Comparison of ENCODE assay signal across 12 mouse cellular contexts in the genomic region with DNA sequence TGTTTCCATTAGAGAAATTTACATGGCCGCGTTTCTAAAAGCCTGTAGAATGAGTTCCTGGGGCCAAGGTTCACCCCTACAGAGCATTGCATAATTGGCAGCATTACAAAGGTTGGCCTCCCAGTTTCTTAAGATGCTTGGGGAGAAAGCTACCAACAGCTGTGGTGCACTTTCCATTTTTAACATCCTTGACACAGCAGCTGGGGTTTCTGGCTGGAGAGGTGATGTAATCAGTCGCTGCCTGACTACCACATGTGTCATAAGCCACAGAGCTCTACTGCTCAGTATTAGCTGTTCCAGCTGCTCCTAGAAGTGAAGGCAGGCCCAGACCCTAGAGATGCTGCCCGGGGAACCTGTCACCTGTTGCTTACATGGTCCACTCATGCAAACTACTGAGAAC. TPM values are rescaled to one million over a fixed set of nuclear protein-coding genes. Genes with fewer than 3 reads are reported as not detected.
DNase-seq lines count a peak whose midpoint lies in the region; ATAC-seq and TF ChIP-seq lines count a peak whose summit lies in the region.
"Had no signal": no experiment of that assay in that cellular context is flagged by ENCODE, and none has a peak within 500 bp of the region (broad histone marks: within the 10 kb centered on the region; RNA-seq: fewer than 3 reads in every experiment).

No protein-coding gene starts in this region.

- in situ Hi-C loops in CH12.LX (cut with MboI; ENCODE audit: low pct_ligation_motif_present, low pct_unique_long_range_greater_than_20kb, low sequenced_read_pairs): no loop called here

- H3K9me3 ChIP-seq in intestine, embryonic 15.5 days: no peaks in the 10 kb centered on the region
- no peaks in the 10 kb centered on the region for H3K9me3 ChIP-seq in intestine, postnatal 0 days (ENCODE audit: control insufficient read depth)
- no peaks in the 10 kb centered on the region for H3K9me3 ChIP-seq in CH12.LX (replicated peaks; ENCODE audit: low read length)
- no peaks in the 10 kb centered on the region for H3K9me3 ChIP-seq in lung, postnatal 0 days (ENCODE audit: low read length)
- H3K9me3 ChIP-seq in midbrain, embryonic 16.5 days (replicated peaks; ENCODE audit: control insufficient read depth, low read length, poor library complexity, severe bottlenecking): no peaks in the 10 kb centered on the region

- no peaks in the 10 kb centered on the region for H3K79me2 ChIP-seq in CH12.LX (replicated peaks; ENCODE audit: control insufficient read depth, extremely low read depth, insufficient read depth, poor library complexity, severe bottlenecking)

- no peak overlapping the region for H3K4me2 ChIP-seq in intestine, embryonic 15.5 days (replicated peaks)
- H3K4me2 ChIP-seq in intestine, postnatal 0 days (replicated peaks; ENCODE audit: low read depth): no peak overlapping the region
- no peak overlapping the region for H3K4me2 ChIP-seq in CH12.LX (ENCODE audit: insufficient read depth, low read depth, poor library complexity, severe bottlenecking)
- no peak overlapping the region for H3K4me2 ChIP-seq in lung, postnatal 0 days (replicated peaks; ENCODE audit: low read depth, low read length)
- H3K4me2 ChIP-seq in midbrain, embryonic 16.5 days (ENCODE audit: low read length): no peak overlapping the region

- no peak overlapping the region for H3K9ac ChIP-seq in intestine, embryonic 15.5 days
- H3K9ac ChIP-seq in intestine, postnatal 0 days (ENCODE audit: low read depth, low read length): no peak overlapping the region
- no peak overlapping the region for H3K9ac ChIP-seq in CH12.LX (ENCODE audit: insufficient read depth, low read depth)
- H3K9ac ChIP-seq in lung, postnatal 0 days (replicated peaks; ENCODE audit: low read depth): no peak overlapping the region
- H3K9ac ChIP-seq in midbrain, embryonic 16.5 days (ENCODE audit: low read depth, low read length): no peak overlapping the region
- H3K9ac ChIP-seq: liver, embryonic 14.5 days had no signal

- 30% methylated on average over 4 of the region's 4 CpGs for WGBS in intestine, embryonic 15.5 days
- WGBS in intestine, postnatal 0 days: 48% methylated on average over 4 of the region's 4 CpGs
- WGBS in lung, postnatal 0 days: 47% methylated on average over 4 of the region's 4 CpGs
- WGBS in midbrain, embryonic 16.5 days: 62% methylated on average over 4 of the region's 4 CpGs

- no peak overlapping the region for H3K4me3 ChIP-seq in intestine, embryonic 15.5 days (replicated peaks)
- no peak overlapping the region for H3K4me3 ChIP-seq in intestine, postnatal 0 days (ENCODE audit: low read depth, low read length)
- no peak overlapping the region for H3K4me3 ChIP-seq in CH12.LX (replicated peaks in 1 of 3; ENCODE audit: low read depth in 2 of 3, low read length in 2 of 3, poor library complexity in 1 of 3)
- H3K4me3 ChIP-seq in lung, postnatal 0 days (ENCODE audit: low read depth, low read length): no peak overlapping the region
- H3K4me3 ChIP-seq in midbrain, embryonic 16.5 days (ENCODE audit: low read depth, low read length): no peak overlapping the region

- TF ChIP-seq EP300 in CH12.LX (IDR thresholded peaks at IDR 0.05; ENCODE audit: low read length): peak; percentile 52; the same call in 1 of the 2 replicates
- TF ChIP-seq EP300 in lung, postnatal 0 days (IDR thresholded peaks at IDR 0.05): 0 out of 2 replicates have a peak, but pooled peaks have one; percentile 14

- ATAC-seq in intestine, embryonic 15.5 days: peak; percentile 66
- no peak for ATAC-seq in intestine, postnatal 0 days
- peak; percentile 92 for ATAC-seq in lung, postnatal 0 days
- ATAC-seq in midbrain, embryonic 16.5 days: no peak

- TF ChIP-seq POLR2A in CH12.LX (IDR thresholded peaks at IDR 0.05; ENCODE audit: low read depth, low read length): no peak

- H3K36me3 ChIP-seq in intestine, embryonic 15.5 days: no peaks in the 10 kb centered on the region
- no peaks in the 10 kb centered on the region for H3K36me3 ChIP-seq in intestine, postnatal 0 days (ENCODE audit: control insufficient read depth, insufficient read depth)
- no peaks in the 10 kb centered on the region for H3K36me3 ChIP-seq in CH12.LX (replicated peaks in 1 of 2; ENCODE audit: control insufficient read depth in 1 of 2, insufficient read depth in 1 of 2, low read length in 1 of 2)
- H3K36me3 ChIP-seq in lung, postnatal 0 days (ENCODE audit: insufficient read depth, low read length): no peaks in the 10 kb centered on the region
- no peaks in the 10 kb centered on the region for H3K36me3 ChIP-seq in midbrain, embryonic 16.5 days (ENCODE audit: control insufficient read depth, insufficient read depth, low read length)

- H3K27ac ChIP-seq in intestine, embryonic 15.5 days: no peak overlapping the region
- H3K27ac ChIP-seq in intestine, postnatal 0 days (ENCODE audit: low read depth, low read length): no peak overlapping the region
- no peak overlapping the region for H3K27ac ChIP-seq in CH12.LX (ENCODE audit: insufficient read depth, low read depth)
- H3K27ac ChIP-seq in lung, postnatal 0 days (ENCODE audit: low read length): no peak overlapping the region
- no peak overlapping the region for H3K27ac ChIP-seq in midbrain, embryonic 16.5 days (ENCODE audit: low read length)
- H3K27ac ChIP-seq: liver, embryonic 14.5 days had no signal

- TF ChIP-seq CTCF in intestine, postnatal 0 days (IDR thresholded peaks at IDR 0.05; ENCODE audit: low read depth): no peak
- TF ChIP-seq CTCF in CH12.LX (conservative IDR thresholded peaks at IDR 0.05 in 1 of 2, IDR thresholded peaks at IDR 0.05 in 1 of 2; ENCODE audit: low read depth in 2 of 2, low read length in 2 of 2): no peak
- TF ChIP-seq CTCF in lung, postnatal 0 days (IDR thresholded peaks at IDR 0.05): no peak

- no peak for TF ChIP-seq RAD21 in CH12.LX (IDR thresholded peaks at IDR 0.05; ENCODE audit: low read depth, low read length)

- peak; percentile 71 for DNase-seq in CH12.LX (ENCODE audit: extremely low read depth)
- DNase-seq in gastrocnemius, adult 8-10 months (ENCODE audit: low spot score in 2 of 2): peak; percentile 5 to 15
- peak; percentile 89 for DNase-seq in lung, postnatal 0 days (ENCODE audit: low spot score)
- no peak for DNase-seq in thymus, postnatal 25 days
- no peak for DNase-seq in layer of hippocampus, postnatal 10 days (ENCODE audit: low spot score in 2 of 2)
- DNase-seq: cerebellum, adult 11 months had no signal

- dilution Hi-C loops in CH12.LX (cut with MboI; ENCODE audit: extremely low pct_ligation_motif_present, extremely low pct_unique_long_range_greater_than_20kb, low sequenced_read_pairs): no loop called here

- H3K27me3 ChIP-seq in intestine, embryonic 15.5 days (replicated peaks): no peaks in the 10 kb centered on the region
- no peaks in the 10 kb centered on the region for H3K27me3 ChIP-seq in intestine, postnatal 0 days (replicated peaks; ENCODE audit: control insufficient read depth, insufficient read depth, low read length)
- H3K27me3 ChIP-seq in CH12.LX (replicated peaks): no peaks in the 10 kb centered on the region
- no peaks in the 10 kb centered on the region for H3K27me3 ChIP-seq in lung, postnatal 0 days (replicated peaks; ENCODE audit: insufficient read depth, low read length)
- no peaks in the 10 kb centered on the region for H3K27me3 ChIP-seq in midbrain, embryonic 16.5 days (ENCODE audit: control insufficient read depth, insufficient read depth, low read depth, low read length)

- H3K4me1 ChIP-seq in intestine, embryonic 15.5 days (replicated peaks): 0 out of 2 replicates have a peak, but pooled peaks cover 3% of the 10 kb centered on the region
- no peaks in the 10 kb centered on the region for H3K4me1 ChIP-seq in intestine, postnatal 0 days (replicated peaks; ENCODE audit: control insufficient read depth, insufficient read depth, low read length)
- H3K4me1 ChIP-seq in CH12.LX (ENCODE audit: control insufficient read depth in 1 of 2, insufficient read depth in 2 of 2): peaks cover 2 to 18% of the 10 kb centered on the region in 2 experiments; a peak in 2 of 4 replicates
- no peaks in the 10 kb centered on the region for H3K4me1 ChIP-seq in lung, postnatal 0 days (ENCODE audit: insufficient read depth, low read depth, low read length)
- H3K4me1 ChIP-seq in midbrain, embryonic 16.5 days (ENCODE audit: control insufficient read depth, insufficient read depth, low read length): no peaks in the 10 kb centered on the region

TF ChIP-seq in CH12.LX, 34 proteins besides CTCF, POLR2A, EP300 and RAD21:
- TF ChIP-seq IRF4 (IDR thresholded peaks at IDR 0.05; ENCODE audit: low read depth, low read length) (0 out of 2 replicates have a peak, but pooled peaks have one; percentile 60), MEF2A (IDR thresholded peaks at IDR 0.05; ENCODE audit: borderline replicate concordance, low read depth, low read length) (peak; percentile 86), ETS1 (conservative IDR thresholded peaks at IDR 0.05; ENCODE audit: low read depth, low read length) (peak; percentile 99), MAFK (IDR thresholded peaks at IDR 0.05; ENCODE audit: insufficient replicate concordance, low read length) (no peak), TCF12 (IDR thresholded peaks at IDR 0.05; ENCODE audit: low read depth, low read length) (peak; percentile 75; the same call in 1 of the 2 replicates), BHLHE40 (IDR thresholded peaks at IDR 0.05; ENCODE audit: low read depth, low read length) (peak; percentile 57; the same call in 1 of the 2 replicates), PAX5 (IDR thresholded peaks at IDR 0.05; ENCODE audit: low read length) (no peak), MAX (IDR thresholded peaks at IDR 0.05; ENCODE audit: low read length) (no peak), MYC (IDR thresholded peaks at IDR 0.05; ENCODE audit: low read depth, low read length) (peak; percentile 27; the same call in 1 of the 2 replicates)

RNA-seq across cellular contexts. Expression of a gene that starts 2.5 kb away (rescaled TPM):
- polyA plus RNA-seq in intestine, embryonic 15.5 days (2015; fragmentation: Nextera tagmentation; extraction: Ambion mirVana): 0.39 TPM in 1 of 2 replicates, not detected in the other
- 0.46 and 0.56 TPM in 2 replicates for polyA plus RNA-seq in intestine, postnatal 0 days (2015; fragmentation: Nextera tagmentation; extraction: Ambion mirVana)
- total RNA-seq in CH12.LX (2012; rRNA removed) (not detected in 2 replicates), CH12.LX (2014; rRNA removed) (0.34 TPM in 1 of 2 replicates, not detected in the other)
- polyA plus RNA-seq in CH12.LX (2012; ENCODE audit: insufficient read length, low read depth): not detected in 2 replicates
- total RNA-seq in gastrocnemius, adult 8-10 months (2022): not detected
- polyA plus RNA-seq in lung, postnatal 0 days (2015; fragmentation: Nextera tagmentation; extraction: Ambion mirVana): 0.25 and 0.37 TPM in 2 replicates
- polyA plus RNA-seq in midbrain, embryonic 16.5 days (2015; fragmentation: Nextera tagmentation; extraction: Ambion mirVana): 0.28 and 0.46 TPM in 2 replicates
- total RNA-seq in layer of hippocampus, postnatal 10 days (2021): not detected
- total RNA-seq: gastrocnemius, postnatal 4 days; MEL had no signal

Comparison
In these comparisons a context has a peak if more than half of its experiments do, and no peak if none do; other contexts are left out.
1. ATAC-seq: peak in intestine, embryonic 15.5 days (single experiment) and lung, postnatal 0 days (single experiment); none in intestine, postnatal 0 days (single experiment) and midbrain, embryonic 16.5 days (single experiment).
2. DNase-seq: peak in CH12.LX (single experiment), gastrocnemius, adult 8-10 months (2 of 2) and lung, postnatal 0 days (single experiment); none in thymus, postnatal 25 days (single experiment) and layer of hippocampus, postnatal 10 days (0 of 2).